Mouse (Mus musculus): ENCODE results near the gene Lman2l. TPM values are rescaled to one million over a fixed set of nuclear protein-coding genes. Genes with fewer than 3 reads are reported as not detected.

Lman2l gene
- polyA plus RNA-seq, 1 experiment = not detected

GRCm38 (mm10) chr1:36467446-36467845 lies 22.4 kb upstream of the Lman2l start:
- WGBS = 74% methylated on average over 5 of the region's 5 CpGs
- TF ChIP-seq CTCF (IDR thresholded peaks at IDR 0.05; ENCODE audit: insufficient read depth, low read depth, low read length) = no peak
- no peak for TF ChIP-seq POLR2A (IDR thresholded peaks at IDR 0.05; ENCODE audit: insufficient read depth, low read depth, low read length)
- Histone ChIP-seq H3K4me1 (ENCODE audit: control insufficient read depth, insufficient read depth, low read length) (peaks cover 15% of the 10 kb centered on the region), H3K27ac (ENCODE audit: insufficient read depth, low read depth, low read length) (no peak overlapping the region), H3K4me3 (ENCODE audit: insufficient read depth, low read depth, low read length) (no peak overlapping the region)

GRCm38 (mm10) chr1:36465641-36466160 lies 20.6 kb upstream of the Lman2l start:
- Histone ChIP-seq H3K4me3 (ENCODE audit: insufficient read depth, low read depth, low read length) (no peak overlapping the region), H3K4me1 (ENCODE audit: control insufficient read depth, insufficient read depth, low read length) (peaks cover 9% of the 10 kb centered on the region), H3K27ac (ENCODE audit: insufficient read depth, low read depth, low read length) (no peak overlapping the region)
- TF ChIP-seq CTCF (IDR thresholded peaks at IDR 0.05; ENCODE audit: insufficient read depth, low read depth, low read length) (no peak), POLR2A (IDR thresholded peaks at IDR 0.05; ENCODE audit: insufficient read depth, low read depth, low read length) (no peak)
- 86% methylated on average over 4 of the region's 4 CpGs for whole genome bisulfite sequencing

- Histone ChIP-seq H3K4me3 (ENCODE audit: insufficient read depth, low read depth, low read length) (no peak overlapping the region), H3K4me1 (ENCODE audit: control insufficient read depth, insufficient read depth, low read length) (peaks cover 3% of the 10 kb centered on the region), H3K27ac (ENCODE audit: insufficient read depth, low read depth, low read length) (no peak overlapping the region)
- TF ChIP-seq POLR2A (IDR thresholded peaks at IDR 0.05; ENCODE audit: insufficient read depth, low read depth, low read length) = no peak
- TF ChIP-seq CTCF (IDR thresholded peaks at IDR 0.05; ENCODE audit: insufficient read depth, low read depth, low read length) = no peak
- WGBS = 27% methylated on average over 2 of the region's 2 CpGs
Observed at GRCm38 (mm10) chr1:36461829-36462228, 16.8 kb upstream of the Lman2l start.

GRCm38 (mm10) chr1:36458169-36458568 lies 13.1 kb upstream of the Lman2l start:
- 84% methylated on average over 5 of the region's 5 CpGs for WGBS
- Histone ChIP-seq H3K4me1 (ENCODE audit: control insufficient read depth, insufficient read depth, low read length) (peaks cover 3% of the 10 kb centered on the region), H3K27ac (ENCODE audit: insufficient read depth, low read depth, low read length) (no peak overlapping the region), H3K4me3 (ENCODE audit: insufficient read depth, low read depth, low read length) (no peak overlapping the region)
- TF ChIP-seq POLR2A (IDR thresholded peaks at IDR 0.05; ENCODE audit: insufficient read depth, low read depth, low read length) (no peak), CTCF (IDR thresholded peaks at IDR 0.05; ENCODE audit: insufficient read depth, low read depth, low read length) (no peak)

- H3K27ac ChIP-seq (ENCODE audit: insufficient read depth, low read depth, low read length) = no peak overlapping the region
- H3K4me3 ChIP-seq (ENCODE audit: insufficient read depth, low read depth, low read length) = no peak overlapping the region
- no peak for TF ChIP-seq POLR2A (IDR thresholded peaks at IDR 0.05; ENCODE audit: insufficient read depth, low read depth, low read length)
- TF ChIP-seq CTCF (IDR thresholded peaks at IDR 0.05; ENCODE audit: insufficient read depth, low read depth, low read length) = no peak
- 44% methylated on average over 7 of the region's 7 CpGs for whole genome bisulfite sequencing
- H3K4me1 ChIP-seq (ENCODE audit: control insufficient read depth, insufficient read depth, low read length) = peaks cover 3% of the 10 kb centered on the region
Observed at GRCm38 (mm10) chr1:36457388-36458014, 12.4 kb upstream of the Lman2l start.

GRCm38 (mm10) chr1:36454055-36454815 lies 9.2 kb upstream of the Lman2l start:
- no peaks in the 10 kb centered on the region for H3K4me1 ChIP-seq (ENCODE audit: control insufficient read depth, insufficient read depth, low read length)
- TF ChIP-seq POLR2A (IDR thresholded peaks at IDR 0.05; ENCODE audit: insufficient read depth, low read depth, low read length) = no peak
- no peak for TF ChIP-seq CTCF (IDR thresholded peaks at IDR 0.05; ENCODE audit: insufficient read depth, low read depth, low read length)
- H3K4me3 ChIP-seq (ENCODE audit: insufficient read depth, low read depth, low read length) = no peak overlapping the region
- WGBS = 84% methylated on average over 6 of the region's 6 CpGs
- no peak overlapping the region for H3K27ac ChIP-seq (ENCODE audit: insufficient read depth, low read depth, low read length)

GRCm38 (mm10) chr1:36446841-36447240 lies 1.8 kb upstream of the Lman2l start:
- TF ChIP-seq CTCF (IDR thresholded peaks at IDR 0.05; ENCODE audit: insufficient read depth, low read depth, low read length) (no peak), POLR2A (IDR thresholded peaks at IDR 0.05; ENCODE audit: insufficient read depth, low read depth, low read length) (no peak)
- 95% methylated on average over 5 of the region's 5 CpGs for WGBS
- Histone ChIP-seq H3K27ac (ENCODE audit: insufficient read depth, low read depth, low read length) (no peak overlapping the region), H3K4me1 (ENCODE audit: control insufficient read depth, insufficient read depth, low read length) (peaks cover 2% of the 10 kb centered on the region), H3K4me3 (ENCODE audit: insufficient read depth, low read depth, low read length) (no peak overlapping the region)

GRCm38 (mm10) chr1:36446106-36446824 lies 1.2 kb upstream of the Lman2l start:
- WGBS = 88% methylated on average over 5 of the region's 5 CpGs
- no peak overlapping the region for H3K27ac ChIP-seq (ENCODE audit: insufficient read depth, low read depth, low read length)
- no peak overlapping the region for H3K4me3 ChIP-seq (ENCODE audit: insufficient read depth, low read depth, low read length)
- TF ChIP-seq CTCF (IDR thresholded peaks at IDR 0.05; ENCODE audit: insufficient read depth, low read depth, low read length) = no peak
- TF ChIP-seq POLR2A (IDR thresholded peaks at IDR 0.05; ENCODE audit: insufficient read depth, low read depth, low read length) = no peak
- H3K4me1 ChIP-seq (ENCODE audit: control insufficient read depth, insufficient read depth, low read length) = peaks cover 2% of the 10 kb centered on the region
